Mouse (Mus musculus) right cerebral cortex, adult 18-20 months (tissue): ENCODE data around the gene Foxp1.
A peak's percentile ranks its signal among the peaks of the same experiment; 100 is the strongest.

Experiments used
- DNase-seq: peaks from one replicate; pipeline ENCODE4 v3.0.0; 2022; ENCODE audit warnings: mixed read lengths

The Foxp1 gene

DNA sequence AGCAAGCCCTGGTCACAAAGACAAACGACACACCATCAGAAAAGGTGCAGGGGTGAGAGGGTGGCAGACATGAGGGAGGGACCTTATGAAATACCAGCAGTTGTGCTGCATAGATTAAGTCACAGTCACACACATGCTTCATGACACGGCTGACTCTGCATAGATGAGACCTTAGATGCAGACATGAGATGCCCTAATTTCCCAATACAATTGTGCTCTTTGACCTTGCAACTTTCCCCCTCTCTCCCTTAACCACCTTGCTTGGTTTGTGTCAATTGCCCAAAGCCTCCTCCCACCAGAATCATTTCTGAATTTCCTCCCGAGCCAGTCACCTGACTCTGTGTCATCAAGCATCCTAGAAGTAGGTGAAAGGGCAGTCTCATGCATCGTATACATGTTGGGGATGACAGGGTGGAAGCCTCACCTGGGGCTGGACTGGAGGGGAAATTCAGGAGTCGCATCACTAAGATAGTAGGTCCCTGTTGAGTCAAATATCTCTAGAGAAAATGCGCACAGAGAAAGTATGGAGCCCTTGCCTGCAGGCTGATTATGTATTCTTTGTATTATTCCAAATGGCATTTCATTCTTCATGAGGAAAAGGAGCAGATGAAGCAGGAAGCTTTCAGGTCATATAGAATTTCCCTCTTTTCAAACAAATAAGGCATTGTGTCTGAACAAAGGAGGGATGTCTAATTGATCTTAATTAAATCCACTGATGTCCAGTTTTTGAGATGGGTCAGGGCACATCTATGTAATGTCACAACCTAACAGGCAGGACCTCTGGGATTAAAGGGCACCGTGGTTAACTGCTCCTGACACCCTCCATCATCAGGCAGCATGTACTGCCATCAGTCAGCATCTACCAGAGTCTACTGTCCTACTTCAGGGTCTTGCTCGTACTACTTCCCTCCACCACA is 486.8 kb downstream of the Foxp1 start:
- DNase-seq = no peak

DNA sequence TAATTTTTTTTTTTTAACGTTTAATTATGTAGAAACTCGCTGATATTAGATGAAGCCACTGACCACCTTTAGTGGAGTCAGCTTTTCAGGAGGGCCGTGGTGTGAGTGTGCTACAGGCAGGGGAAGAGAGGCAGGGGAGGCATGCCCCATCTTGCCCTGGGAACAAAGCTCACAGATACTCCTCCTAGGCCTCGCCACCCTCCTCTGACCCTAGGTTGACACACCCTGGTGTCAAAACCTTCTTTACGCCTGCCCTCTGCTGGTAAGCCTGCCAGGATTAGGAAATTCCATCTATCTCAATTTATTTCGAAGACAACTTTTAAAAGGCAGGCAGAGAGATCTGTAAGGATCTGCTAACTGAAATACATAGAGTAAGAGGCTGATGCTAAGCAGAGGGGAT is 489.5 kb downstream of the Foxp1 start:
- DNase-seq = no peak

DNA sequence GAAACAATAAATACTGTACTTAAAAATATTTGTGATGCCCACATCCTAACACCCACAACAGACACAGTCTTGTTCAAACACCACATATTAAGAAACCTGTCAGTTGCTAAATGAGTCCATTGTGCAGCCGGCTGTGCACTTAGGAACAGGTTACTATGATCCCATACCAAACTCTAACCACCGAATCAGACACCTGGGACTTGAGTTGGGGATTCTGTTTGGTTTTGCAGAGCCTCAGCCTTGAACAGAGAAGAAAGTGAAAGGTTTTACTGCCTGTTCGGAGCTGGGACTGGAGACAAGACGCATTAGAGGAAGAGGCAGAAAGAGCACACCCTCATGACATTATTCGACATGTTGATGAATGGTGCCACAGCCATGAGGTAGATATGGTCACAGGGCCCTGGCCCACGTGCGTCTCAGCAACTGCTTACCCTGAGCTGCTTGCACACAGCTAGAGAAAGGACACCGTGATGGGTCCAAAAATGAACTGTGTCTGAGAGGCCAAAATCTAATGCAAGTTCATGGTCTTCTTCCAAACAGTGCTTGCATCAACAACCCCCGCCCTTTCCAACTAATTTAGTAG is 491.1 kb downstream of the Foxp1 start:
- DNase-seq = no peak

DNA sequence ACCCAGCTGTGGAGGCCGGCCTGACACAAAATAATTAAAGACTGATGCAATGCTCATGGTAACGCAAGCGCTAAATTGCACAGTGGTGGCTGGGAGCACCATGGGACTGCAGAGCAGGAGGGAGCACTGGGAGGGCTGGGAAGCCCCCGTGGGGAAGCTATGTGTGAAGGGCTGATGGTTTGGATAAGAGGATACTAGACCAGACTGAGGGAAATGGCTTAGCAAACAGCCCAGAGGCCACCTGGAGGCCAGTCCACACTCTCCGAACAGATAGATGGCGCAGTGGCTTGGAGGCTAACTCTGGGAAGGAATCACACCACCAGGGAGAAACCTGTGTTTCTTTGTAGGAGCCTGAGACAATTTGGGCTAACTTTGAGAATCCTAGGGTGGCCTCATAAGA is 492.3 kb downstream of the Foxp1 start:
- no peak for DNase-seq

DNA sequence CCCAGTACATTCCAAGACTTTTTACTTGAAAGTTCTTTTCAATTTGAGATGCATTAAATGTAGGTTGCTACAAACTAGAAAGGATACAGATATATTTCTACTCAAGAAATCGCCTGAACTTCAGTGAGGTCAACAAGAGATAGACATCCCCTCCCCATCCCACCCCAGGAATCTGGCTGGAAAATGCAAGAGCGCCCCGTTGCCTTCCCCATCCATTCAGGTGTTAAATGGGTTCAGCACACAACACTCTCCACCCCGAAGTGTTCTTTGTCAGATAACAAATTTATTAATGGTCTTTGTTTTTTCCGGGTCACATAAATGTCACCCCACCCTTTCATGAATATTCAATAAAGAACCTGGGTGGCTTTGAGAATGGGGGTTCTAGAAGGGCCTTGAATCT is 493.1 kb downstream of the Foxp1 start:
- no peak for DNase-seq

DNA sequence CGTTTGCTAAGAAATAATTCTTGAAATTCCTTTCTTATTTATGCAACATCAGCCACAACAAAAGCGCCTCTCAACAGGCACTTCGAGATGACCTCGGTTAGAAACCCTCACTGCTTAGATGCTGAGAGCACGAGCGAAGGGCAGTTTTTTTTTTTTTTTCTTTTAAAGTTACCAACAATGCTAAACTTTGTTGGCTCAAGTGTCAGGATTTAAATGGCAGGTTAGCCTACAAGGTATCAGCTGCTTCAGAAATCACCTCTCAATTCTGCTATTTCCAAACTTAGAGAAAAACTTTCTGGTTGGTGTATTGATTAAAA is 493.6 kb downstream of the Foxp1 start:
- no peak for DNase-seq

DNA sequence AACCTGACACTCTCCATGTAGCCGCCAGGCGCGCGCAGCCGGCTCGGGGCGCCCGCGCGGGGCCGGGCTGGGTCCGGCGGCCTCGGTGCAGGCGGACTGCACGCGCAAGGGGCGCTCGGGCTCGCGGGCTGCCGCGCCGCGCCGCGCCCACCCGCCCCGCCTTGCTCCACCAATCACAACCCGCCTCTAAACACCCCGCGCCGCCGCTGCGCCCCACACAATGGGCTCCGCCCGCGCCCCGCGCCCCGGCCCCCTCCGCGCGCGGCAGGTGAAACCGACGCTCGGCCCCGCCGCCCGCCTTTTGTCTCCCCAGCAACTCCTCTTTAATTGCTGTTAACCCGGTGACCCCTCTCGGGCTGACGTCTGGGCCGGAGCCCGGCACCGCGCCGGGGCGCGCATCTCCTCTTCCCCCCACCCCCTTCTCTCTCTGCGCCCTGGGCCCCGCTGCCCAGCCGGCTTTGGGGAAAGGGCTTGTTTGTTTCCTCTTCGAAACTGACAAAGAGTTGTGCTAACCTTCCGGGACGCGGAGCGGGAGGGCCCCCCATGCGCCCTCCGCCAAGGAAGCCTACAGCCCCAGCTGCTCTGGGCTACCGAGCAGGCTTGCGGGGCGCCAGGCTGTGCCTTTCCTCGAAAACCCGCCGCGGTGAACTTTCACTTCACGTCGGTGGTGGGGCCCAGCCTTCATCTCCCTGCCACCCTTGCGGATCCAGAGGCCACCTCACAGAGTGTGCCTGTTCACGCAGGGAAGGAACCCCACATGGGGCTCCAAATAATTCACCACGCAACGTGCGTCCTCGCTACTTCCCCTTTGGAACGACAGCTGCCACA is 494.1 kb downstream of the Foxp1 start:
- peak; percentile 48 for DNase-seq

DNA sequence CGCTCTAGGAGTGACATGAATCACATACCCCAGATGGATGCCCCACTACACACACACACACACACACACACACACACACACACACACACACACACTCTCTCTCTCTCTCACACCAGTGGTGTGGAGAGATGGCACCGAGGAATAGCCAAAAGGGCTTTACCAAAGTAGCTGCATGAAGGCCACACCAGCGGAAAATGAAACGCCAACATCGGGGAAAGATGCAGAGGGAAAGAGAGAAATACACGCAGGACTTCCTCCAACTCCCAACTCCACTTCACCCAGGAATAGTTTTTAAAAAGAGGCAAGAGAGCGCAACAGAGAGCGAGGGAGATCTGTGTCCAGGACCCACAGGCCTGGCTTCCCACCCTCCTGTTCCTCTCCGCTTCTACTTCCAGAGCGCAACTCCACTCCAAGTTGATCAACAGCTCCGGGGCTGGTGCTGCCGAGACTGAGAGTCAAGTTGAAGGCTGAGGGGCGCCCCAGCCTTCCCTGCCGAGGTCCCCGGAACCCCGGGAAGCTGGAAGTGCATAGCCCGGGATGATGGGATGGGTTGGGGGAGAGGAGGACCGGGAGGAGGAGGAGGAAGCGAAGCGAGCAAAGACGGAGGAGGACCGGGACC is 494.9 kb downstream of the Foxp1 start:
- no peak for DNase-seq

DNA sequence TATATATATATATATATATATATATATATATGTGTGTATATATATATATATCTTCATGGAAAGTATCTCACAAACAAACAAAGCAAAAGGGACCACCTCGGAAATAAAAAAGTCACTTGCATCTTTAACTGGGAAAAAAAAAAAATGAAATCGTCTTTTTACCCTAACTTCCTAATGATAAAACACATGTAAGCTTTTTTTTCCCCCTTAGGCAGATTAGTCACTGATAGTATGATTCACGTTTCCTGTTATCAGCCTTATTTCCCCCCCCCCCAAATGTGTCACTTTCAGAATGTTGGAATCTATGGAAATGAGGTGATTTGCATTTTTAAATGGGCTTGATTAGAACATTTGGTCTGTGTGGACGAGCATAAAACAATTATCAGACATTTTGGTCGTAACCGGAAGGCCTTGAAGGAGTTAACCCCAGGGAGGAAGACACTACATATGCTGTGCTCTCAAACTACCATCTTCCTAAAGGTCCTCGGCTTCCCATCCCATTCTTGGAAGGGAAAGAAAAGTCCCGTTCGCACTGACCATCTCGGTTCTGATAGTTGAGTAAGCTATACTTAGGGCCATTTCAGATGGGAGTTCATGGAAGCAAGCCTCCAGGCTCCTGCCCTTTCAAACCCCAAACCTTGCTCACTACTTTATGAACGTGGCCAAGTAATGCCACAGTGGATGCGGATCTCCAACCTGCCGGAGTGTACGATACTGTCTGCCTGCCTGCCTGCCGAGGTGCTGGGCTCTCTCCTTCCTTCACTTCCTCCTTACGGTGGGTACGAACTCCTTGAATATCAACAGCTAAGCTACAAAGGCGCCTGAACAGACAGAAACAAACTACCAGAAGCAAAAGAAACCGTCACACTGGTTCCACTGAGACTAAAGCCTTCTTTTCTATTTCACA is 495.6 kb downstream of the Foxp1 start:
- no peak for DNase-seq

DNA sequence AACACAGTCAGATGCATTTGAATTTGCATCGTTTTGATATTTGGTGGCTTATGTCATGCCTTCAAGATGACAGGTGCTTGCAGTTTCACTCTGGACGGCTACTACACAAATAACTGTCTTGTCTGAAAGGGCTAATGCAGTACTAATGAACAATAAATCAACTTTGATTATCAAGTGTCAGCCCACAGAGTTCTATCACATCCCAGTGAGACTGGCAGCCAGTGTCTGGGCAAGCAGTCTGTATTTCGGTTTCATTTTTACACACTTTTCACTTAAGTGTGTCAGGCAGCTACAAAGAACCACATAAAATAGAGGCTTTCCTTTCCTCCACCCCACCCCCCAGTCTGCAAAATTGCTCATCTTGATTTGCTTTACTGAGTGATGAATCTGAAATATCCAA is 496.5 kb downstream of the Foxp1 start:
- no peak for DNase-seq

DNA sequence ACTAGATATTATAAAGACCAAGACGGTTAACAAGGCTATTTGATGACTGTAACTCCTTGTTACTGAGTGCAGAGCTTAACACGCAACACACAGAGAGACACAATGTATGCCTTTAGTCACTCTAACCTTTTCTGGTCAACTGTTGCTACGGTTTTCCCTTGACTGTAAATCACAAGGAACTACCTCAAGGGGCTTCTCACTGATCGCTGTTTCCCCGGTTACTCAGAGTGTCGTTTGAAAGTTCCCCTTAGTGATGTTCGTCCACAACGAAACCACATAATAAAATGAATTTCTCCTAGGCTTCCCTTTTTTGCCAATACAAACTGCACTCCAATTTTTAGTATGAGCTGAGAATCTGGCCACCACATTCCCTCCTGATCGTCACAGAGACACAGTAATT is 497.9 kb downstream of the Foxp1 start:
- no peak for DNase-seq

DNA sequence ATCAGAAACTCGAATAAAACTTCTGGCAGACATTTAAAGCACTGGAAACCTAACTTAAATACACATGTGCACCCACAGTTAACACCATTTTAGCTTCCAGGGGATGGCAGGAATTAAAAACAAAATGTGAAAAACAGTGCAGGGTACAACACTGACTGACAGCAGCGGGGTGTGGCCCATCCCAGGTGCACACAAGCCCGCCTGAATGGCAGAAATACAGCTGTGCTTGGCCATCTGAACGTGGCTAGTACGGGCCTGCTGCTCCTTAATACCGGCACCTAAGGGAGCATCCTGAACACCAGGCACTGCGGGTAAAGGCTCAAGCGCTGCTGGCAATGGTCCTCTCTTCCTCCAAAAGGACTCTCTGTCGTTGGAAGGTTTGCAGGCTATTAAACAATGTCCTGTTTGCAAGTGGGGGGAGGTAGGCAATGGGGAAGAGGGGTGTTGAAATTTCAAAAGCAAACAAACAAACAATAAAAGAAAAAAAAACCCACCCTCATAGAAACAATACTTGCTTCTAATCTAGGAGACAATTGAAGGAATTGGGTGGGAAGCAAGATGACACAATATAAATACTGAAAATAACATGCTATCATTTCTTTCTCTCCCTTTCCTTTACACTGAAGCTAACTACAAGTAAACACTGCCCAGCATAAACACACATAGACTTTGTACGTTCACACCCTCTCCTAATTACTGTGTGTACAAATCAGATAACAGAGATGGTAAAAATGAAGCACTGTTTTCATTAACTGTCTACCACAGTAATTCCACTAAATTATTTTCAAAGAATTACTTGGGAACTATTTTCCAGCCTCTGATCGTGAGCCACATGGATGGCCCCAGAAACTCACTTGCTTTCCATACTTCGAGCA is 501.7 kb downstream of the Foxp1 start:
- DNase-seq = no peak

DNA sequence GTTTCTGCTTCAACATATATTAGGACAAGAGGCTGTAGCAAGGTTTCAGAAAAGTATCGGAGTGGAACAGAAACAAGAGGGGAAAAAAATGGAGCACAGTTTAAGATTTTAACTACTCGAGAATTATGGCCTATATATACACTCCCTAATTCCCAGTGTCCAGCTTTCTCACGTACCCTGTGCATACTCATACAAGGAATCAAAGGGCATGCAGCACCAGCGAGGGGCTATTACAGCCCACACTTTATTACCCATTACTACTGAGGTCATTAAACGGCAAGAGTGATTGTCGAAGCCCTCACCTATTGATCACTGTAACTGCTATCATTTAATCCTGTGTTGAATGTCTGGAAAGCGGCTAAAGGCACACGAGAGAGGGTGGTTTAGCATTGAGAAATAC is 502.8 kb downstream of the Foxp1 start:
- no peak for DNase-seq

DNA sequence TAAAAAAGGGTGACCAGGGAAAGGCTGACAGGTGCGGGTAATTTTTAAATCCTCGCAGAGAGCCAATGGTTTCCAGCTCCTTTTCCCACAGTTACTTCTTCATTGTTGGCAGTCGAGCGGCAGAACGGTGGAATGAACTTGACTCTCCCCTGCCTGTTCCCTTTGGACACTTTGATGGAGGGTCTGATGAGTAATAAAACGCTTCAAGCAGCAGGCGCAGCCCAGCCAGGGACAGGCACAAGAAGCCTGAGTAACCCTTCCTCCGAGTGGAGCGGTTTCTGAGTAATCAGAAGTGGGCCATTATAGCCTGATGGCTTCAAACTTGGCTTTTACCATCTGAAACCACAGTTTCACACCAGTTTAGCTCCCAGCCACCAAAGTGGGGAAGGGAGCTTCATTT is 503.3 kb downstream of the Foxp1 start:
- DNase-seq = no peak

DNA sequence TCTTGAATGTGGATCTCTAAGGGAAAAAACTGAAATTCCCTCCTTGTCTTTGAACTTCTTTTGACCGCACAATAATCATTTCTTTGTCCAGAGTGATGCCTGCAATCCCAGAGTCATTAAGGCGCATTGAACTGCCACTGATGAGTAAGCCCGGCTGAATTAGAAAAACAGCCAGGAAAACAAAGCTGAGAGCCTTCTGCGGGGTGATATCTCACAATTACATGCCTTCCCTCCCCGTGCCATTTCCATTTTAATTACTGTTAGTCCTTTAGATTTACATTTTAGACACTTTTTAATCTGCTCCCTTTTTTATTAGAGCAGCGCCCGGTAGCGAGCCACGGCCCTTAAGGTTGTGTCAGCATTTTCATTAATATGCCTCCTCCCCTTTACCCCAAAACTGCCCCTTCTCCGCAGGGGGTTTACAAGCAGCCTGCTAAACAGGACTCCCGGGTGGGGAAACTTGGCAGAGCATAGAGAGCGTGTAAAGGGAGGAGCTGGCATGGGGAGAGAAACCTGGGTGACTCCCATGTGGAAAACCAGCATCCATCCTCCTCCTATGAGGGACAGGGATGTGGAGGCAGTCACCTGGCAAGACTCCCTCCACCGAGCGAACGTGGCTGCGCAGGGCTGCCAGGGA is 508.5 kb downstream of the Foxp1 start:
- no peak for DNase-seq

DNA sequence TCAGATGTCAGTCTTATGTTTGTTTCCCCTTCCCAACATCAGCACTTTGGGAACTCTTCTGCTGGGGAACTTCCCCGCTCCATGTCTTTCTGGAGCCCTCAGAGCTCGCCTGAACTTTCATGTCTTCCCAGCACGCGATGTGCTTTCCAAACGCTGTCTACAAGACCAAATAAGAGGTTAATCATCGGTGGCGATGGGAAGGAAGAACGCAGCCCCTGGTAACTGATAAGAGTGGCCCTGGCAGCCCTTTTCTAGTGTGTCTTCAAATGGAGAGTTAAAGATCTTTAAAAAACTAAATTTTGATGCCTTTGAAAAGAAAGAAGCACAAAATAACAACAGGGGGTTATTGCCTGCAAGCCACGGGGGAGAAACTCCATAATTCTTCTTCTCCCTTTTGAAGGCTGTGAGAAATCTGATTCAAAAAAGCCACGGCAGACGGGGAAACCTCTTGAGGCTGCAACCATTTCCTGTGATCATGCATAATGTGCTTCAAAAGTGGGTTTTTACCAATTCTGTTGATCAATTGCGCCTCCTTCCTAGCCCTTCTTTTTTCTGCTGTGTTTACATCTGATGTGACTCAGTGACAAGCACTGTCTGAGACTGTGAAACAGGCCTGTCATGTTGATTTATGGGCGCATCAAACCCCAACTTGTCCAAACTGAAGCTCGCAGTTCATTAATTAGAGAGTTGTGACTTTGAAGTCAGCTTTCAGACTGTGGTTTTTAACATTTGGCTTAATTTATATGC is 509.2 kb downstream of the Foxp1 start:
- DNase-seq = no peak

DNA sequence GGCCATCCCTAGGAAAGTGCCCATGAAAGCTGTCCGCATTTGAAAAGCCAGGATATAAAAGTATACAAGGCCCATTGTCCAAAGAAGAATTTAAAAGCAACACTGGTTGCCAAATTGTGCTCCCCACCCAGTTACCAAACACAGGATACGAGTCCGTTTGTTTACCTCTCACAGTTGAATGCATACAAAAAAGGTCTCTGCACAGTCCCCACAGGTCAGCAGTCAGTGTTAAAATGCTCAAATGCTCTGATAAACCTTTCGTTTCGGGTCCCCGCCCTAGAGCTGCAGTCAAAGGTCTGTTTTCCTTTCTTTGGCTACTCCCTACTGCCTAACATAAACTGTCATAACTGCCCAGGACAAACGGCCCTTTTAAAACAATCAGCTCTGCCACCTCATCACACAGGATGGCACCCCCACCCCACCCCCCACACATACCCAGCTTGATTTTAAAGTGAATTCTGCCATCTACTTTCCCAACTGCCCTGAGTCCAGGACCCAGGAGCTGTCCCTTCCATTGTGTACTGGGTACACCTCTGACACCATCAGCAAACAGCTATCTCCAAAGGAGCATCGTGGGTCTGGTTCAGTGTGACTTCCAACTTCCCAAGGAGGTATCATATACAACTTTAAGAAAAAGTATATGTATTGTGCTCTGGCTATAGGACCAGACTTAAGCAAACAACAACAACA is 510.5 kb downstream of the Foxp1 start:
- no peak for DNase-seq

DNA sequence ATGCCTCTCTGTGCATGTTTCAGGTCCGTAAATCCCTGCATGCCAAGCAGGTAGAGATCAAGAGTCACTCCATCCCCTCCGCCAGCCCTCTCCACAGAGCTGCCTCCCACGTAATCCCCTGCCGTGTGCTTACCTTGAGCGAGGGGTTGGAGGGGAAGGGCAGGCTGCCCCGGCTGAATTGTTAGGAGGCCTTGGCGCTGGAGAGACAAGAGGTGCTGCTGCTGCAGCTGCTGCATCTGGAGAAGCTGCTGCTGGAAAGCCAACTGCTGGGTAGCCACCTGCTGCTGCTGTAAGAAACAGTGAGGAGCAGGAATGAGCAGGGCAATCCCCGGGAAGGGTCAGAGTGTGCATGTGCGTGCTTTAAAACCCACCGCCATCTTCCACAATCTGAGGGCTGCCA is 512.8 kb downstream of the Foxp1 start:
- no peak for DNase-seq

DNA sequence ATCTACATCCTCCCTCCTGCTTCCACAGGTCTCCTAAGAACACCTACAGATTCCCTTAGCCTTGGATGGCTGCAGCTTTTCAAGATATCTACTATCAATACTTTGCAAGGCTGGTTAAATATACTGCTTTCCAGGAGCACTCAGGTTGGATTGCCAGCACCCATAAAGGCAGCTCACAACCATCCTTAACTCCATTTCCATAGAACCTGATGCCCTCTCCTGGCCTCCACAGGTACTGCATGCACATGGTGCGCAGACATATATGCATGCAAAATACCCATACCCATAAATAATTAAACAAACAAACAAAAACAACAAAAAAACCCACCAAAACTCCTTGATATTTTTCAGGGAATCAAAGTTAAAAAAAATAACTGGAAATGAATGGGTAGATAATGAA is 514.0 kb downstream of the Foxp1 start:
- no peak for DNase-seq
